11 mouse cellular contexts compared by ENCODE assay signal in genomic region chr9:9171146-9171816, GRCm38 (mm10).
DNase-seq lines count a peak whose midpoint lies in the region; ATAC-seq and TF ChIP-seq lines count a peak whose summit lies in the region.
"Had no signal": no experiment of that assay in that cellular context is flagged by ENCODE, and none has a peak within 500 bp of the region (broad histone marks: within the 10 kb centered on the region; RNA-seq: fewer than 3 reads in every experiment).

No protein-coding gene starts in this region.

- 81% methylated on average over 5 of the region's 5 CpGs for WGBS in forebrain, postnatal 0 days
- 83% methylated on average over 5 of the region's 5 CpGs for WGBS in forebrain, embryonic 13.5 days
- 52% methylated on average over 5 of the region's 5 CpGs for WGBS in stomach, embryonic 14.5 days

- ATAC-seq in forebrain, postnatal 0 days, result peak; percentile 88
- ATAC-seq in forebrain, embryonic 13.5 days, result no peak
- ATAC-seq in stomach, embryonic 14.5 days (ENCODE audit: insufficient number of reproducible peaks, insufficient read depth, low FRiP score, low read depth), result peak; percentile 34; the same call in 1 of the 2 replicates

- H3K4me1 ChIP-seq in forebrain, postnatal 0 days (ENCODE audit: insufficient read depth), result no peaks in the 10 kb centered on the region
- H3K4me1 ChIP-seq in forebrain, embryonic 13.5 days, result no peaks in the 10 kb centered on the region
- H3K4me1 ChIP-seq in stomach, embryonic 14.5 days (ENCODE audit: control insufficient read depth, insufficient read depth, low read length), result peaks cover 4% of the 10 kb centered on the region; the same call in 1 of the 2 replicates
- H3K4me1 ChIP-seq: neural tube, embryonic 12.5 days had no signal

- H3K9me3 ChIP-seq in forebrain, postnatal 0 days (ENCODE audit: low read length), result no peaks in the 10 kb centered on the region
- no peaks in the 10 kb centered on the region for H3K9me3 ChIP-seq in forebrain, embryonic 13.5 days (replicated peaks)
- H3K9me3 ChIP-seq in stomach, embryonic 14.5 days (ENCODE audit: control insufficient read depth, low read depth, low read length), result no peaks in the 10 kb centered on the region
- H3K9me3 ChIP-seq: neural tube, embryonic 12.5 days had no signal

- H3K4me3 ChIP-seq in forebrain, postnatal 0 days (ENCODE audit: low read depth, low read length), result no peak overlapping the region
- no peak overlapping the region for H3K4me3 ChIP-seq in forebrain, embryonic 13.5 days
- H3K4me3 ChIP-seq in stomach, embryonic 14.5 days (ENCODE audit: low read depth, low read length), result no peak overlapping the region
- H3K4me3 ChIP-seq: neural tube, embryonic 12.5 days had no signal

- DNase-seq in forebrain, postnatal 0 days, result peak; percentile 20
- DNase-seq in left cerebral cortex, postnatal 14 days (ENCODE audit: low spot score in 2 of 2), result peak; percentile 4 to 13
- no peak for DNase-seq in left cerebral cortex, postnatal 10 days (ENCODE audit: extremely low spot score in 1 of 2, low spot score in 2 of 2)
- peak; percentile 13 for DNase-seq in forelimb bud, embryonic 11.5 days (ENCODE audit: low read depth, low spot score)
- DNase-seq in layer of hippocampus, adult 11-12 months (ENCODE audit: low spot score), result no peak
- no peak for DNase-seq in adrenal gland, postnatal 25 days
- DNase-seq: kidney, adult 18-20 months; layer of hippocampus, postnatal 36 days had no signal

- no peak overlapping the region for H3K9ac ChIP-seq in forebrain, postnatal 0 days
- H3K9ac ChIP-seq in forebrain, embryonic 13.5 days, result no peak overlapping the region
- no peak overlapping the region for H3K9ac ChIP-seq in stomach, embryonic 14.5 days (replicated peaks; ENCODE audit: low read depth, low read length)
- H3K9ac ChIP-seq: neural tube, embryonic 12.5 days had no signal

- no peaks in the 10 kb centered on the region for H3K27me3 ChIP-seq in forebrain, postnatal 0 days (ENCODE audit: insufficient read depth, low read length)
- no peaks in the 10 kb centered on the region for H3K27me3 ChIP-seq in forebrain, embryonic 13.5 days
- no peaks in the 10 kb centered on the region for H3K27me3 ChIP-seq in stomach, embryonic 14.5 days (ENCODE audit: control insufficient read depth, insufficient read depth, low read length)
- H3K27me3 ChIP-seq: neural tube, embryonic 12.5 days had no signal

- no peak overlapping the region for H3K4me2 ChIP-seq in forebrain, postnatal 0 days (ENCODE audit: low read depth)
- no peak overlapping the region for H3K4me2 ChIP-seq in forebrain, embryonic 13.5 days
- H3K4me2 ChIP-seq in stomach, embryonic 14.5 days (replicated peaks; ENCODE audit: low read depth, low read length), result no peak overlapping the region
- H3K4me2 ChIP-seq: neural tube, embryonic 12.5 days had no signal

- H3K36me3 ChIP-seq in forebrain, postnatal 0 days (ENCODE audit: insufficient read depth), result no peaks in the 10 kb centered on the region
- no peaks in the 10 kb centered on the region for H3K36me3 ChIP-seq in forebrain, embryonic 13.5 days (ENCODE audit: poor library complexity, severe bottlenecking)
- H3K36me3 ChIP-seq in stomach, embryonic 14.5 days (ENCODE audit: control insufficient read depth, insufficient read depth, low read length), result no peaks in the 10 kb centered on the region
- H3K36me3 ChIP-seq: neural tube, embryonic 12.5 days had no signal

- TF ChIP-seq CTCF in forebrain, postnatal 0 days (IDR thresholded peaks at IDR 0.05; ENCODE audit: low read depth), result no peak

- intact Hi-C loops in left cerebral cortex, postnatal 14 days (cut with DNase I), result no loop called here
- intact Hi-C loops in left cerebral cortex, postnatal 10 days (cut with DNase I), result no loop called here

- no peak overlapping the region for H3K27ac ChIP-seq in forebrain, postnatal 0 days (ENCODE audit: low read depth, low read length)
- no peak overlapping the region for H3K27ac ChIP-seq in forebrain, embryonic 13.5 days
- H3K27ac ChIP-seq in stomach, embryonic 14.5 days (ENCODE audit: low read length), result peak overlapping the region; percentile 39; the same call in 1 of the 2 replicates
- H3K27ac ChIP-seq: neural tube, embryonic 12.5 days had no signal

Comparison
In these comparisons a context has a peak if more than half of its experiments do, and no peak if none do; other contexts are left out.
1. DNase-seq: peak in forebrain, postnatal 0 days (single experiment), left cerebral cortex, postnatal 14 days (2 of 2) and forelimb bud, embryonic 11.5 days (single experiment); none in left cerebral cortex, postnatal 10 days (0 of 2), layer of hippocampus, adult 11-12 months (single experiment) and adrenal gland, postnatal 25 days (single experiment).